Mouse (Mus musculus) frontal cortex, adult (tissue): ENCODE measurements around the gene Nuf2.
"Not testable (repeated sequence)": the region's sequence is repeated elsewhere in the genome, so short reads cannot be mapped to it uniquely, and the experiment has no call there.

ENCODE experiments used
- ATAC-seq: cut with Nextera tagmentation; 2 replicates; pipeline ENCODE4 v1.9.2; 2017; ENCODE audit warnings: mild to moderate bottlenecking, moderate library complexity, mixed read lengths; ENCODE audit not compliant: low TSS enrichment

Nuf2 gene

GRCm38 (mm10) chr1:169530876-169531701 lies at the start of gene Nuf2:
Gene Nuf2 (minus strand): TSS chr1:169531464.
- peak; percentile 99 for ATAC-seq

DNA sequence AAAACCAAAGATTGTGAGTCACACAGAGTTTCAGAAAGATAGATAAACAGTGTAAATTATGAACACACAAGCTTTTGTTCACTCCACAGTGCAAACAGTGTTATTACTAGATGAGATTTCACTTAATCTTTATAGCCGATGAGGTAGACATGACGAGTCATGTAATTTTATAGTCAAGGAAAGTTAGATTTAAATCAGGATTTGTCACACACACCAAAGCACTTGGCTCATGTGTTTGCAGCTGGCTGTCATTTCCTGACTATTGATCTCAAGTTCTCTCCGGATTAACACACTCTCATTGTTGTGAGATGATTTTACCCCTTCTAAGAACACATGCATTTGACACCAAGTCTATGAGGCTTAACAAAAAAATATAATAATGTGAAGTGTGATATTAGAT lies 48.3 kb upstream of the Nuf2 start:
- ATAC-seq = no peak

GRCm38 (mm10) chr1:169574136-169574535 lies 42.9 kb upstream of the Nuf2 start:
- no peak for ATAC-seq

DNA sequence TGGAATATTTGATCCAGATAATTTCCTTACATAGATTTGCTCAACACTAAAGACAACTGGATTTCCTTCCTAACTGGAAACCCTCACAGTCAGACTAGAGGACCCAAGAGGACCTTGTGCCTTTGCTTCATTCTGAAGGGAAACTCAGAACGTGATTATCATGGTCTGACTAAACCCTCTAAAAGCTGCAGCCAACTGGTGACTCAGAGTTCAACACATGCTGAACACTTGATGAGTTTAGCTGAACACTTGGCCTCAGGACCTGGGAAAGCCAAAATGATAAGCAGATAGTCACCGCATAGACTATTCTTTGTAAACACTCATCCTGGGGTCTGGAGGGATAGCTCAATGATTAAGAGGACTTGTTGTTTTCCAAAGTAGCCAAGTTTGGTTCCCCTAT lies 24.4 kb upstream of the Nuf2 start:
- ATAC-seq = no peak

DNA sequence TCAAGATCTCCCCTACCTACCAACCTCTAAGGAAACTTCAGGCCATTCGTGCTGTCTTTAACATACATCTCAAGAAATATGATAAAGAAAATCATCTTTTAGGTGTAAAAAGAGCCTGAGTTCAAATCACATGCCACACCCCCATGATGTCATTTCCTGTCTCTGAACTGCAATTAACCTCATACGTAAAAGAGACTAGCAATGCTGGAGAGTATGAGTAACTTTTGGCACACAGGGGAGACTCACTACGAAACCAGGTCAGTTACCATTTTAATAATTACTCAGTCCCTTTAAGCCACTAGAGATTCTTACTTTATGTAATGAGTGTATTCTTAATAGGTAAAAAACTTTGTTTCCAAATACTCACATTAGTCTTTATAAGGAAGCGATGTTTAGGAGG lies 23.8 kb upstream of the Nuf2 start:
- no peak for ATAC-seq

- ATAC-seq = no peak
Measured at GRCm38 (mm10) chr1:169553446-169553845, 22.2 kb upstream of the Nuf2 start.

DNA sequence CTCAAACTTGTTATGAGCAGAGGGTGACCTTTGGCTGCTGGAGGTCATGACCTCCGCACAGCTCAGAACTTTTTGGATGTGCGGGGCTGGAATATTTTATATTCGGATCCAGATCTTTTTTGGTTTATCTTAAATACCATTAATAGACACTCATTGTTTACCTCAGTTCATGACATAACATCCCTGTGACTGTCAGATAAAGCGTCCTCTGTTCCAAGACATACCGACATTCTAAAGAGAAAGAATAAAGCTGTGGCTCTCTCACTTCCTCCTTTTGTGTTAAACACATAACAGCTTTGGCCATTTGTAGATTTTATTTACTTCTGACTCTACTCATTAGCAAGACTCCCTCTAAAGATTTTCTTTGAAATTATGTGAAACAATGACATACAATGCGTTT lies 9.2 kb upstream of the Nuf2 start:
- no peak for ATAC-seq

DNA sequence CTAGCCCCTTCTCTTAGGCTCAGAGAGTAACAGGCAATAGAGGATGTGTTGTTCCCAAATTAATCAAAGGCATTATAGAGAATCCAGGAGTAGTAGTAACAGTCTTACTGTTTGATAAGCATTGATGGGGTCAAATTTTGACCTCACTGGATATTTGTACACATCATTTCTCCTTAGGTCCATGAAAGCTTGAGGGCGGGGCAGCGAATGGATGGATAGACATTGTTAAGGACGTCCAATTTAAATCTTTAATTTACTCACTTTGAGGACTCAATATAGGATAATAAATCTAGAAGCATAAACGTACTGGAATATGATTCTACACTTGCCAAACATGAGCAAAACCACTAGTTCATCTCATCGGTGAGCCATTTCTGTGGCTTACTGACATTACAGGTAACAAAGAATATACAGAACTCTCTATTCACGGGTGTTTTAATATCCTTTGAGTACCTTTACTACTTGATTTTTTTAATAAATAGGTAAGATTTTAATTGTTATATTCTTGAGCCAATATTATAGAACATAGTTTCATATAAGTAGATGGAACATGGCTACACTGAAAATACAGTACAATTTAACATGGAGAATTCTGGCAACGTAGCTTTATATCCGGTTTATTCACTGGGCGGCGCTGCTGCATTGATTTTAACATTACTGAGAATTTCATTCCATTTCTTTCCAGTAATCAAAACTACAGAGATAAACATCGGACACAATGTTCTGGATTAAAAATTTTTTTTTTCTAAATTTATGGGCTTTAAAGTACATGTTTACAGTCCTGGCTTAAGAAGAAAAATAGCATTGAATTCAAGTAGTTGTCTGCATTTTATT lies 655 bp upstream of the Nuf2 start:
- peak; percentile 72 for ATAC-seq

DNA sequence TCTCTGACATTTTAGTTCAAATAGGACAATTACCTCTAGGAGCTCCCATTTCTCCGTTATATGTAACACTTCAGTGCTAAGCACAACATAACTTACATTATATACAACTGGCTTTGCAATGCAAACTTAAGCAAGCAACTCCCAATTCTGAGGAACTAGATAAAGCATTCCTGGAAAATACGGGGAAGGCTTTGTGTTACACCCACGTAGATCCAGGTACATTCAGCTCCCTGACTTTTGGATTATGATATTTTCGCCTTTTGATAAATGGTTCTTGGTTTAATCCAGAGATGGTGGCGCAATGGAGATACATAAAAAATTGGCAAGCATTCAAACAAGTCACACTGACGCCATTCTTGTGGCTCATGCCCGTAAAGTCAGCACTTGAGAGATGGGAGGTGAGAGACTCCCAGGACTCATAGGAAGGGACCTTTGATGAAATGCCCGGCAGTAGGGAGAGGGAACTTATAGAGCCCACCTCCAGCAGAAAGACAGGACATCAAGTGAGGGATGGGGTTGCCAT lies 1.2 kb downstream of the Nuf2 start:
- no peak for ATAC-seq

- no peak for ATAC-seq
Measured at GRCm38 (mm10) chr1:169526006-169526680, 5.1 kb downstream of the Nuf2 start.

GRCm38 (mm10) chr1:169519337-169519736 lies 11.9 kb downstream of the Nuf2 start:
- peak; percentile 95 for ATAC-seq

- not testable (repeated sequence) for ATAC-seq
Measured at GRCm38 (mm10) chr1:169517899-169518517, 13.3 kb downstream of the Nuf2 start.

GRCm38 (mm10) chr1:169517376-169517892 lies 13.8 kb downstream of the Nuf2 start:
- ATAC-seq = no peak

DNA sequence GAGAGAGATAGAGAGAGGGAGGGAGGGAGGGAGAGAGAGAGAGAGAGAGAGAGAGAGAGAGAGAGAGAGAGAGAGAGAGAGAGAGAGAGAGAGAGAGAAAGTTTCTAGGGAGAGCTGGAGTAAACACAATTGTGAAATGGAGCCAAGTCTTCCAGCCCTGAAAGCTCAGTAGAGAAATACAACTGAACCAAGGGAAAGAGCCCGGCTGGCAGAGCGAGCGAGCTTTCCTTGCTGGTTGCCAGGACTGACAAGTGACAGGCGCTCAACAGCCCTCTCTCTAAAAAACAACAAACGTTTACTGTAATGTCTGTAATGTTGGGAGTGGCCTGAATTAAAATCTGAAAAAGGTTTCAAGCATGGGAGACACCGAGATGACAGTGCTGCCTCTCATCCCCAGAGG lies 24.9 kb downstream of the Nuf2 start:
- ATAC-seq = no peak

GRCm38 (mm10) chr1:169502876-169503275 lies 28.4 kb downstream of the Nuf2 start:
- ATAC-seq = peak; percentile 47; the same call in 1 of the 2 replicates

GRCm38 (mm10) chr1:169495621-169496020 lies 35.6 kb downstream of the Nuf2 start:
- ATAC-seq = peak; percentile 92

DNA sequence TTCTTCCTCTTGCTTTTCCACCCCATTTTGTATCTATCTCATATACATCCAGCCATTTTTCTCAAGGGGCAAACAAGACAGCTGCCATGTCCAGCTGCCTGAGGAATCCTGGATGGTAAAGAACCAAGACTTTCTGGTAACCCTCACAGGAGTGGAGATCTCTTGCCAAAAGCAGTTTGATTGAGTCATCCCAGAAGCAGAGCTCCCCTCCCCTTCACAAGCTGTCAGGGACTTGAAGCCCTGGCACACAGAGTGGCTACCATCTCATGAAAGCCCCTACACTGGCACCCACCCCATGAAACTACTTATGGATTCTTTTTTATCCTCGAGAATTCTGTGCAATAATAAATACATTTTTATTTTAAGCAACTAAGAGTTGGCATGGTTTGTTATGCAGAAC lies 39.7 kb downstream of the Nuf2 start:
- no peak for ATAC-seq

DNA sequence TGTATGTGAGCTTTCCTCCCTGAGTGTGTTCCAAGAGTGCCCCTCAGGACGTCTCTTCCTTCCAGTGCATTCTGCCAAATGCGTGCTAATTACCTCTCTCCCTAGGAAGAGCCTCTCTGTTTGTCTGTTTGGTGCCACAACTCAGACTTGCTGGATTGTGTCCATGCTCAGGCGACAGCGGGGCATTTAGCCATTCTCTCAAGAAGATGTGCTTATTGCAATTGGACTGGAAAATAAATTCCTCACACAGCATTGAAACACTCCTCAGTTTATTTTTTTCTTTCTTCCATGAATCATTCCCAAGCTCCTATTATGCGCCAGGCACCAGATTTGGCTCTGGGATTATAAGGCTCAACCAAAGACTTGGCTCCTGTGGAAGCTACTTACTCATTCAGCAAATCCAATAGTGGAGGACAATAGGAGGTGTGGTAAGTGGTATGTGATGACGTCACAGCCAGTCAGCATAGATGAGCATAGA lies 45.8 kb downstream of the Nuf2 start:
- peak; percentile 75 for ATAC-seq

DNA sequence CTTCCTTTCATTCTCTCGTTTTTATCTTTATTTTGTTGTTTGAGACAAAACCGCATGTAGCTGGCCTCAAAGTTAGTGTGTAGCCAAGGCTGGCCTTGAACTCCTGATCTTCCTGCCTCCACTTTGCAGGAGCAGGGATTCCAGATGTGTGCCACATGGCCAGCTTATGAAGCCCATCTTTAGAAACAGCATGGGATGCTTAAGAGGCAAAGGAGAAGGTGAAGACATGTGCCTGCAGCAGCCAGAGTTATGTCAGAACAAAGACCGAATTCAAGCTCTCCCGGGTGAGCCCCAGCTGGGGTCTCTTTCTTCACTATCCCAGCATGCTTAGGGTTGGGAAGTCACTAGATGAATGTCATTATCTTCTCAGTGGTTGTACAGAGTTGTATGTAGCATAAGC lies 46.7 kb downstream of the Nuf2 start:
- no peak for ATAC-seq

- ATAC-seq = no peak
Measured at GRCm38 (mm10) chr1:169482596-169483335, 48.5 kb downstream of the Nuf2 start.

DNA sequence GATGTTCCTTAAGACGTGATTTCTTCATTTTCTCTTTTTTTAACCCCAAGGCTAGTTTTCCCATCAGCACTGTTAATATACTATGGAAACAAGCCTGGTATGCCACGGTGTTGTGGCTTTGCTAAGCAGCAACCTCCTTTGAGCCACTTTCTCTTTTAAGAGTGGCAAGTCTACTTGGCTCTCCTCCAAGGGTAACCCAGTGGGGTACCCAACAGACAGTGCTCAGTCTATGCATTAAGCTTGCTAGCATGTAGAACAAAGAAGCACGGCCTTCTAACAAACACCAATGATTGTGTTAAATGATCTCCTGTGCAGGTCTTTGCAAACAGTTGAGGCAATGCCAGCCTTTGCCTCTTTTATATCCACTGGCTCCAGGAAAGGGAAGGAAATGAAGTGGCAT lies 60.1 kb downstream of the Nuf2 start:
- ATAC-seq = no peak
